Mouse (Mus musculus): Measurements from ENCODE around the gene Tiam1. TPM values are rescaled to one million over a fixed set of nuclear protein-coding genes. Genes with fewer than 3 reads are reported as not detected.

Gene Tiam1
- polyA plus RNA-seq, 1 experiment from 2014 or later, result 51.8 TPM

GRCm38 (mm10) chr16:89754709-89755108, 388.9 kb downstream of the Tiam1 start:
- H3K27ac ChIP-seq, result no peak overlapping the region
- H3K4me1 ChIP-seq, result no peaks in the 10 kb centered on the region
- H3K27me3 ChIP-seq, result no peaks in the 10 kb centered on the region
- no peak overlapping the region for H3K4me3 ChIP-seq
- H3K4me2 ChIP-seq, result no peak overlapping the region
- 68% methylated on average over 3 of the region's 3 CpGs for WGBS
- ATAC-seq (ENCODE audit: insufficient number of reproducible peaks, low FRiP score, low TSS enrichment, low read depth), result no peak
- H3K9me3 ChIP-seq, result no peaks in the 10 kb centered on the region
- H3K36me3 ChIP-seq, result no peaks in the 10 kb centered on the region
- H3K9ac ChIP-seq, result no peak overlapping the region

GRCm38 (mm10) chr16:89747864-89748263, 395.7 kb downstream of the Tiam1 start:
- H3K27me3 ChIP-seq, result no peaks in the 10 kb centered on the region
- WGBS, result 62% methylated on average over 2 of the region's 2 CpGs
- H3K4me3 ChIP-seq, result no peak overlapping the region
- no peak overlapping the region for H3K9ac ChIP-seq
- H3K4me2 ChIP-seq, result no peak overlapping the region
- no peak overlapping the region for H3K27ac ChIP-seq
- H3K9me3 ChIP-seq, result no peaks in the 10 kb centered on the region
- no peak for ATAC-seq (ENCODE audit: insufficient number of reproducible peaks, low FRiP score, low TSS enrichment, low read depth)
- H3K4me1 ChIP-seq, result no peaks in the 10 kb centered on the region
- no peaks in the 10 kb centered on the region for H3K36me3 ChIP-seq

DNA sequence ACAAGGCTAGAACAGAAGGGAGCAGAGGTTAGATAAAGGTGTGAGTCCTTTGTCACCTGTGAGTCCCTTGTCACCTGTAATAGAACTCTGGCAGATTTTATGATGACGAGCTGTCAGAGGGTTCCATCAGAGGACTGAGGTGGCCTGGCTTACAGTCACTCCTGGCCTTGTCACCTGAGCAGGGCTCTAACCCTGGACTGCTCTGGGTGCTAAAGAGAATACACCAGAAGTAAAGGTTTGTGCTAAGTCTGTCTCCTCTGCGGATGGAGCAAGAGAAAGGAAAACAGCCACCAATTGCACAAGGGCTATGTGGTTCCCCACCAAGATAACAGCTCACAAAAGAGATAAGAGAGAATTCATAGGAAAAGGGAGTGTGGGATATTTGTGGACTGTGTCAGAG, 404.0 kb downstream of the Tiam1 start:
- H3K9ac ChIP-seq, result no peak overlapping the region
- H3K4me3 ChIP-seq, result no peak overlapping the region
- no peak overlapping the region for H3K27ac ChIP-seq
- H3K27me3 ChIP-seq, result no peaks in the 10 kb centered on the region
- H3K4me1 ChIP-seq, result no peaks in the 10 kb centered on the region
- no peak overlapping the region for H3K4me2 ChIP-seq
- no peaks in the 10 kb centered on the region for H3K36me3 ChIP-seq
- no peaks in the 10 kb centered on the region for H3K9me3 ChIP-seq
- WGBS, result 60% methylated on average over 2 of the region's 2 CpGs
- no peak for ATAC-seq (ENCODE audit: insufficient number of reproducible peaks, low FRiP score, low TSS enrichment, low read depth)

DNA sequence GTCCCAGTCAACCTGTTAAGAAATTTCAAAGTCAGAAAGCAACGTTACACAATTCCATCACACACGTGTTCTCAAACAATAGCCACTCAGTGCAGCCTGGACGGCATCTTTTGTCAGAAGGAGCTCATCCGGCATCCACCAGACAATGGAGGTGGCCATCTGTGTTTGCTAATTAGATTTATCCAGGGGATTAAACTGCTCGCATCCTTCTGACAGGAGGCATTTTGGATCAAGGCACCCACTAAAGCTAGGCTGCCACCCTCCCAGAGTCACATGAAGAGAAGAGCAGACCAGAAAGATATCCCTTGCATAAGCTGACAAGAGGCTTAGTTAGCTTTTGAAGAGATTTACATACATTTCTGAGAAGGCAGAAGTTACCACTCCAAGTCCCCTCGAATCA, 404.6 kb downstream of the Tiam1 start:
- Histone ChIP-seq H3K4me3 (no peak overlapping the region), H3K4me2 (no peak overlapping the region), H3K27ac (no peak overlapping the region), H3K9me3 (no peaks in the 10 kb centered on the region), H3K27me3 (no peaks in the 10 kb centered on the region), H3K9ac (no peak overlapping the region), H3K4me1 (no peaks in the 10 kb centered on the region), H3K36me3 (no peaks in the 10 kb centered on the region)
- WGBS, result 58% methylated on average over 6 of the region's 6 CpGs
- no peak for ATAC-seq (ENCODE audit: insufficient number of reproducible peaks, low FRiP score, low TSS enrichment, low read depth)

Other genes with a start within 250 kb of the Tiam1 start
- gene Sod1, start 77.0 kb upstream of the Tiam1 start, polyA plus RNA-seq (2015; fragmentation: Nextera tagmentation; extraction: Ambion mirVana), result 830 and 861 TPM in 2 replicates
- gene Scaf4, start 140.7 kb upstream of the Tiam1 start, polyA plus RNA-seq (2015; fragmentation: Nextera tagmentation; extraction: Ambion mirVana), result 21.8 and 23.4 TPM in 2 replicates
- 10.3 and 12.7 TPM in 2 replicates for gene Hunk, start 242.2 kb upstream of the Tiam1 start, polyA plus RNA-seq (2015; fragmentation: Nextera tagmentation; extraction: Ambion mirVana)

All from limb, embryonic 15.5 days (tissue).